In genomic region chr7:46638889-46639691, GRCm38 (mm10) we compare ENCODE assay signal across 8 mouse cellular contexts. TPM values are rescaled to one million over a fixed set of nuclear protein-coding genes. Genes with fewer than 3 reads are reported as not detected.
A peak's percentile ranks its signal among the peaks of the same experiment; 100 is the strongest.
DNase-seq lines count a peak whose midpoint lies in the region; ATAC-seq lines count a peak whose summit lies in the region.

No protein-coding gene starts in this region.

- H3K9me3 ChIP-seq in forebrain, embryonic 13.5 days (replicated peaks) = no peaks in the 10 kb centered on the region
- H3K9me3 ChIP-seq in limb, embryonic 15.5 days = no peaks in the 10 kb centered on the region
- H3K9me3 ChIP-seq in stomach, embryonic 15.5 days = no peaks in the 10 kb centered on the region

- peak; percentile 15 for DNase-seq in gastrocnemius, postnatal 10 days
- DNase-seq in gastrocnemius, postnatal 36 days = no peak
- DNase-seq in right cerebral cortex, adult 2 months (ENCODE audit: low spot score in 2 of 2) = peak; percentile 40 to 61
- DNase-seq in right cerebral cortex, postnatal 4 days = no peak
- DNase-seq in right cerebral cortex, postnatal 14 days = no peak

- H3K9ac ChIP-seq in forebrain, embryonic 13.5 days = peak overlapping the region; percentile 80
- peak overlapping the region; percentile 56 for H3K9ac ChIP-seq in limb, embryonic 15.5 days
- H3K9ac ChIP-seq in stomach, embryonic 15.5 days = peak overlapping the region; percentile 76

- WGBS in forebrain, embryonic 13.5 days = 8% methylated on average over 32 of the region's 32 CpGs
- 9% methylated on average over 32 of the region's 32 CpGs for WGBS in limb, embryonic 15.5 days
- 8% methylated on average over 32 of the region's 32 CpGs for WGBS in stomach, embryonic 15.5 days

- H3K4me2 ChIP-seq in forebrain, embryonic 13.5 days = peak overlapping the region; percentile 82
- H3K4me2 ChIP-seq in limb, embryonic 15.5 days = peak overlapping the region; percentile 93
- H3K4me2 ChIP-seq in stomach, embryonic 15.5 days = peak overlapping the region; percentile 84

- peaks cover 8% of the 10 kb centered on the region; the same call in 1 of the 2 replicates for H3K36me3 ChIP-seq in forebrain, embryonic 13.5 days (ENCODE audit: poor library complexity, severe bottlenecking)
- no peaks in the 10 kb centered on the region for H3K36me3 ChIP-seq in limb, embryonic 15.5 days
- no peaks in the 10 kb centered on the region for H3K36me3 ChIP-seq in stomach, embryonic 15.5 days

- peak overlapping the region; percentile 63 for H3K4me3 ChIP-seq in forebrain, embryonic 13.5 days
- peak overlapping the region; percentile 71 for H3K4me3 ChIP-seq in limb, embryonic 15.5 days
- H3K4me3 ChIP-seq in stomach, embryonic 15.5 days (replicated peaks) = peak overlapping the region; percentile 78

- H3K27ac ChIP-seq in forebrain, embryonic 13.5 days = peak overlapping the region; percentile 81
- no peak overlapping the region; the same call in 1 of the 2 replicates for H3K27ac ChIP-seq in limb, embryonic 15.5 days
- peak overlapping the region; percentile 37; the same call in 1 of the 2 replicates for H3K27ac ChIP-seq in stomach, embryonic 15.5 days

- intact Hi-C loops in gastrocnemius, postnatal 36 days (cut with DNase I) = no loop called here

- peaks cover 26% of the 10 kb centered on the region for H3K4me1 ChIP-seq in forebrain, embryonic 13.5 days
- peaks cover 13% of the 10 kb centered on the region for H3K4me1 ChIP-seq in limb, embryonic 15.5 days
- H3K4me1 ChIP-seq in stomach, embryonic 15.5 days = peaks cover 11% of the 10 kb centered on the region; the same call in 1 of the 2 replicates

- H3K27me3 ChIP-seq in forebrain, embryonic 13.5 days = peaks cover 9% of the 10 kb centered on the region; the same call in 1 of the 2 replicates
- H3K27me3 ChIP-seq in limb, embryonic 15.5 days = no peaks in the 10 kb centered on the region
- 0 out of 2 replicates have a peak, but pooled peaks cover 5% of the 10 kb centered on the region for H3K27me3 ChIP-seq in stomach, embryonic 15.5 days (replicated peaks)

- peak; percentile 39 for ATAC-seq in forebrain, embryonic 13.5 days
- no peak for ATAC-seq in limb, embryonic 15.5 days (ENCODE audit: insufficient number of reproducible peaks, low FRiP score, low TSS enrichment, low read depth)
- ATAC-seq in stomach, embryonic 15.5 days (ENCODE audit: insufficient read depth, low FRiP score, low read depth) = peak; percentile 4; the same call in 1 of the 2 replicates

RNA-seq across cellular contexts. Expression of gene Sergef, which starts 0.5 kb away (rescaled TPM):
- total RNA-seq in gastrocnemius, postnatal 10 days (2021) = 1 to 10 TPM; 5.8 to 6.7 TPM
- 1 to 10 TPM; 3.0 to 3.1 TPM for total RNA-seq in gastrocnemius, postnatal 36 days (2021)
- 25.0 and 26.6 TPM in 2 replicates for polyA plus RNA-seq in forebrain, embryonic 13.5 days (2015; fragmentation: Nextera tagmentation; extraction: Ambion mirVana)
- polyA plus RNA-seq in limb, embryonic 15.5 days (2015; fragmentation: Nextera tagmentation; extraction: Ambion mirVana) = 15.5 and 16.5 TPM in 2 replicates
- polyA plus RNA-seq in stomach, embryonic 15.5 days (2015; fragmentation: Nextera tagmentation; extraction: Ambion mirVana) = 17.2 TPM in 2 replicates

RNA-seq across cellular contexts. Expression of gene Tph1, which starts 33.2 kb away (rescaled TPM):
- 1 to 10 TPM in 1 of 2 experiments, under 1 TPM in 1; 0.47 to 1.0 TPM for total RNA-seq in gastrocnemius, postnatal 10 days (2021)
- total RNA-seq in gastrocnemius, postnatal 36 days (2021) = under 1 TPM; 0.69 to 0.79 TPM
- polyA plus RNA-seq in forebrain, embryonic 13.5 days (2015; fragmentation: Nextera tagmentation; extraction: Ambion mirVana) = 0.21 and 0.28 TPM in 2 replicates
- polyA plus RNA-seq in limb, embryonic 15.5 days (2015; fragmentation: Nextera tagmentation; extraction: Ambion mirVana) = 2.5 and 3.0 TPM in 2 replicates
- 0.53 and 0.67 TPM in 2 replicates for polyA plus RNA-seq in stomach, embryonic 15.5 days (2015; fragmentation: Nextera tagmentation; extraction: Ambion mirVana)

Comparison
In these comparisons a context has a peak if more than half of its experiments do, and no peak if none do; other contexts are left out.
1. DNase-seq: peak in gastrocnemius, postnatal 10 days (single experiment) and right cerebral cortex, adult 2 months (2 of 2); none in gastrocnemius, postnatal 36 days (0 of 2), right cerebral cortex, postnatal 4 days (single experiment) and right cerebral cortex, postnatal 14 days (single experiment).
2. Peak in every context shown above with its lines, with median percentiles within 50 percentile points of each other: H3K4me2 ChIP-seq, H3K4me3 ChIP-seq and H3K9ac ChIP-seq.